Mouse (Mus musculus) neural tube, embryonic 13.5 days (tissue): ENCODE results near the gene Asb2. TPM values are rescaled to one million over a fixed set of nuclear protein-coding genes. Genes with fewer than 3 reads are reported as not detected.

ENCODE experiments used
- ATAC-seq: fragments of 200-750 bp; cut with Nextera tagmentation; 2 replicates; pipeline ENCODE4 v1.8.0; 2017; ENCODE audit warnings: low read depth, mild to moderate bottlenecking, moderate TSS enrichment, moderate library complexity
- H3K27ac ChIP-seq: fragments of 300-500 bp; sonication (generic); replicated peaks from 2 replicates; pipeline ENCODE4 v1.5.1; 2015; ENCODE audit warnings: moderate library complexity, mild to moderate bottlenecking, inconsistent platforms
- H3K27me3 ChIP-seq: fragments of 300-500 bp; sonication (generic); 2 replicates; pipeline ENCODE4 v1.6.1; 2015; ENCODE audit warnings: mild to moderate bottlenecking, inconsistent platforms
- H3K36me3 ChIP-seq: fragments of 300-500 bp; sonication (generic); 2 replicates; pipeline ENCODE4 v1.6.1; 2015; ENCODE audit warnings: mild to moderate bottlenecking, inconsistent platforms
- H3K4me1 ChIP-seq: fragments of 300-500 bp; sonication (generic); replicated peaks from 2 replicates; pipeline ENCODE4 v1.6.1; 2015; ENCODE audit warnings: inconsistent platforms
- H3K4me2 ChIP-seq: fragments of 300-500 bp; sonication (generic); 2 replicates; pipeline ENCODE4 v1.6.1; 2015; ENCODE audit warnings: inconsistent platforms, mild to moderate bottlenecking, moderate library complexity
- H3K4me3 ChIP-seq: fragments of 300-500 bp; sonication (generic); 2 replicates; pipeline ENCODE4 v1.5.1; 2015; ENCODE audit warnings: mild to moderate bottlenecking, inconsistent platforms
- H3K9ac ChIP-seq: fragments of 300-500 bp; sonication (generic); 2 replicates; pipeline ENCODE4 v1.6.1; 2015; ENCODE audit warnings: moderate library complexity, mild to moderate bottlenecking, inconsistent platforms
- H3K9me3 ChIP-seq: fragments of 300-500 bp; sonication (generic); 2 replicates; pipeline ENCODE4 v1.6.1; 2016; ENCODE audit warnings: inconsistent platforms
- WGBS: fragments of 180-500 bp; shearing (Covaris S2); methylation state at CpG from one replicate; pipeline ENCODE4 v1.1.7; 2015; 5-methylcytosine and 5-hydroxymethylcytosine counted together
- polyA plus RNA-seq: library from polyadenylated mRNA; unstranded; fragments of >200 nt; fragmentation: Nextera tagmentation; extraction: Ambion mirVana; gene quantifications from 2 replicates; pipeline ENCODE4 v1.2.1, GENCODE M21; 2015

Gene Asb2
- polyA plus RNA-seq = 1.6 and 1.9 TPM in 2 replicates

- Histone ChIP-seq H3K4me3 (no peak within 1 kb of the TSS), H3K9me3 (no peaks in the 10 kb centered on the region), H3K4me2 (no peak within 1 kb of the TSS), H3K27me3 (no peaks in the 10 kb centered on the region), H3K4me1 (peaks cover 12% of the 10 kb centered on the region), H3K36me3 (no peaks in the 10 kb centered on the region), H3K27ac (no peak within 1 kb of the TSS), H3K9ac (no peak within 1 kb of the TSS)
- 76% methylated on average over 14 of the region's 14 CpGs for WGBS
- no peak for ATAC-seq
These were observed at the start of gene Asb2 for GRCm38 (mm10) chr12:103355746-103356414. TSS of gene Asb2 (minus strand) at chr12:103356001.

- H3K36me3 ChIP-seq = peaks cover 84% of the 10 kb centered on the region
- WGBS = 91% methylated on average over 18 of the region's 18 CpGs
These were observed 48.3 kb upstream of the Asb2 start for GRCm38 (mm10) chr12:103404131-103404530.

GRCm38 (mm10) chr12:103396751-103397150 lies 41.0 kb upstream of the Asb2 start:
- no peaks in the 10 kb centered on the region for H3K27me3 ChIP-seq
- H3K4me1 ChIP-seq = no peaks in the 10 kb centered on the region; the same call in 1 of the 2 replicates
- no peaks in the 10 kb centered on the region for H3K9me3 ChIP-seq
- H3K36me3 ChIP-seq = peaks cover 14% of the 10 kb centered on the region
- no peak overlapping the region for H3K4me2 ChIP-seq
- H3K9ac ChIP-seq = no peak overlapping the region
- no peak overlapping the region for H3K27ac ChIP-seq
- 87% methylated on average over 7 of the region's 7 CpGs for WGBS
- no peak overlapping the region for H3K4me3 ChIP-seq
- no peak for ATAC-seq

More at GRCm38 (mm10) chr12:103404131-103404530, 48.3 kb upstream of the Asb2 start:
- Histone ChIP-seq H3K4me2 (no peak overlapping the region), H3K27ac (no peak overlapping the region), H3K4me1 (no peaks in the 10 kb centered on the region), H3K9me3 (no peaks in the 10 kb centered on the region), H3K9ac (no peak overlapping the region), H3K4me3 (no peak overlapping the region), H3K27me3 (no peaks in the 10 kb centered on the region)
- no peak for ATAC-seq

- H3K9me3 ChIP-seq = no peaks in the 10 kb centered on the region
- WGBS = 80% methylated on average over 12 of the region's 12 CpGs
- no peak overlapping the region for H3K4me3 ChIP-seq
- H3K27ac ChIP-seq = no peak overlapping the region
- H3K4me2 ChIP-seq = no peak overlapping the region
- ATAC-seq = no peak
- H3K27me3 ChIP-seq = no peaks in the 10 kb centered on the region
- no peak overlapping the region for H3K9ac ChIP-seq
- H3K36me3 ChIP-seq = peaks cover 4% of the 10 kb centered on the region
- H3K4me1 ChIP-seq = no peaks in the 10 kb centered on the region; the same call in 1 of the 2 replicates
These were observed 39.9 kb upstream of the Asb2 start for GRCm38 (mm10) chr12:103395486-103396275.

- no peak for ATAC-seq
- WGBS = 57% methylated on average over 6 of the region's 6 CpGs
- H3K27me3 ChIP-seq = no peaks in the 10 kb centered on the region
These were observed 37.7 kb upstream of the Asb2 start for GRCm38 (mm10) chr12:103393528-103393927.

GRCm38 (mm10) chr12:103391098-103391497 lies 35.3 kb upstream of the Asb2 start:
- no peak overlapping the region for H3K4me2 ChIP-seq
- ATAC-seq = no peak
- H3K4me3 ChIP-seq = no peak overlapping the region
- no peaks in the 10 kb centered on the region for H3K9me3 ChIP-seq
- WGBS = 83% methylated on average over 7 of the region's 7 CpGs
- H3K9ac ChIP-seq = peak overlapping the region; percentile 13; the same call in 1 of the 2 replicates
- no peak overlapping the region for H3K27ac ChIP-seq
- no peaks in the 10 kb centered on the region for H3K36me3 ChIP-seq
- H3K4me1 ChIP-seq = peaks cover 14% of the 10 kb centered on the region
- no peaks in the 10 kb centered on the region for H3K27me3 ChIP-seq

More at GRCm38 (mm10) chr12:103393528-103393927, 37.7 kb upstream of the Asb2 start:
- Histone ChIP-seq H3K27ac (no peak overlapping the region), H3K9ac (no peak overlapping the region), H3K4me2 (no peak overlapping the region), H3K4me1 (peaks cover 14% of the 10 kb centered on the region), H3K9me3 (no peaks in the 10 kb centered on the region), H3K36me3 (no peaks in the 10 kb centered on the region), H3K4me3 (no peak overlapping the region)

GRCm38 (mm10) chr12:103389982-103390381 lies 34.2 kb upstream of the Asb2 start:
- Histone ChIP-seq H3K9me3 (no peaks in the 10 kb centered on the region), H3K4me2 (peak overlapping the region; percentile 86; the same call in 1 of the 2 replicates), H3K9ac (no peak overlapping the region; the same call in 1 of the 2 replicates), H3K36me3 (no peaks in the 10 kb centered on the region), H3K4me3 (no peak overlapping the region), H3K27ac (no peak overlapping the region), H3K4me1 (peaks cover 14% of the 10 kb centered on the region), H3K27me3 (no peaks in the 10 kb centered on the region)
- ATAC-seq = no peak
- WGBS = 68% methylated on average over 4 of the region's 4 CpGs

- Histone ChIP-seq H3K27me3 (no peaks in the 10 kb centered on the region), H3K9ac (peak overlapping the region; percentile 92), H3K4me1 (peaks cover 14% of the 10 kb centered on the region), H3K4me3 (peak overlapping the region; percentile 74), H3K27ac (no peak overlapping the region), H3K9me3 (no peaks in the 10 kb centered on the region), H3K36me3 (no peaks in the 10 kb centered on the region), H3K4me2 (peak overlapping the region; percentile 86)
- 67% methylated on average over 2 of the region's 2 CpGs for WGBS
- 0 out of 2 replicates have a peak, but pooled peaks have one; percentile 4 for ATAC-seq
These were observed 33.5 kb upstream of the Asb2 start for GRCm38 (mm10) chr12:103389348-103389727.

- Histone ChIP-seq H3K27me3 (no peaks in the 10 kb centered on the region), H3K36me3 (no peaks in the 10 kb centered on the region), H3K4me1 (peaks cover 14% of the 10 kb centered on the region), H3K9me3 (no peaks in the 10 kb centered on the region), H3K4me2 (peak within 1 kb of the TSS; percentile 86), H3K27ac (peak within 1 kb of the TSS; percentile 79), H3K4me3 (peak within 1 kb of the TSS; percentile 74), H3K9ac (peak within 1 kb of the TSS; percentile 92)
- 1% methylated on average over 58 of the region's 58 CpGs for WGBS
- ATAC-seq = peak; percentile 99
These were observed 32.9 kb upstream of the Asb2 start, which contains the start of gene Otub2 for GRCm38 (mm10) chr12:103388505-103389347. TSS of gene Otub2 (plus strand) at chr12:103388682.

GRCm38 (mm10) chr12:103380226-103380625 lies 24.4 kb upstream of the Asb2 start:
- Histone ChIP-seq H3K9me3 (no peaks in the 10 kb centered on the region), H3K27me3 (no peaks in the 10 kb centered on the region), H3K4me1 (no peaks in the 10 kb centered on the region), H3K4me3 (no peak overlapping the region), H3K9ac (no peak overlapping the region), H3K36me3 (no peaks in the 10 kb centered on the region), H3K4me2 (no peak overlapping the region), H3K27ac (no peak overlapping the region)
- WGBS = 80% methylated on average over 4 of the region's 4 CpGs
- ATAC-seq = no peak

- no peak overlapping the region for H3K4me3 ChIP-seq
- H3K4me1 ChIP-seq = no peaks in the 10 kb centered on the region
- H3K27ac ChIP-seq = no peak overlapping the region
- no peaks in the 10 kb centered on the region for H3K36me3 ChIP-seq
- H3K4me2 ChIP-seq = no peak overlapping the region
- H3K9ac ChIP-seq = no peak overlapping the region
- 0 out of 2 replicates have a peak, but pooled peaks have one; percentile 49 for ATAC-seq
- H3K27me3 ChIP-seq = no peaks in the 10 kb centered on the region
- no peaks in the 10 kb centered on the region for H3K9me3 ChIP-seq
- 82% methylated on average over 4 of the region's 4 CpGs for WGBS
These were observed 21.0 kb upstream of the Asb2 start for GRCm38 (mm10) chr12:103376774-103377173.
